Mouse (Mus musculus): ENCODE data around the gene Slc52a3. TPM values are rescaled to one million over a fixed set of nuclear protein-coding genes. Genes with fewer than 3 reads are reported as not detected.

Gene Slc52a3
- polyA plus RNA-seq, 1 experiment from 2014 or later = 1.7 TPM

DNA sequence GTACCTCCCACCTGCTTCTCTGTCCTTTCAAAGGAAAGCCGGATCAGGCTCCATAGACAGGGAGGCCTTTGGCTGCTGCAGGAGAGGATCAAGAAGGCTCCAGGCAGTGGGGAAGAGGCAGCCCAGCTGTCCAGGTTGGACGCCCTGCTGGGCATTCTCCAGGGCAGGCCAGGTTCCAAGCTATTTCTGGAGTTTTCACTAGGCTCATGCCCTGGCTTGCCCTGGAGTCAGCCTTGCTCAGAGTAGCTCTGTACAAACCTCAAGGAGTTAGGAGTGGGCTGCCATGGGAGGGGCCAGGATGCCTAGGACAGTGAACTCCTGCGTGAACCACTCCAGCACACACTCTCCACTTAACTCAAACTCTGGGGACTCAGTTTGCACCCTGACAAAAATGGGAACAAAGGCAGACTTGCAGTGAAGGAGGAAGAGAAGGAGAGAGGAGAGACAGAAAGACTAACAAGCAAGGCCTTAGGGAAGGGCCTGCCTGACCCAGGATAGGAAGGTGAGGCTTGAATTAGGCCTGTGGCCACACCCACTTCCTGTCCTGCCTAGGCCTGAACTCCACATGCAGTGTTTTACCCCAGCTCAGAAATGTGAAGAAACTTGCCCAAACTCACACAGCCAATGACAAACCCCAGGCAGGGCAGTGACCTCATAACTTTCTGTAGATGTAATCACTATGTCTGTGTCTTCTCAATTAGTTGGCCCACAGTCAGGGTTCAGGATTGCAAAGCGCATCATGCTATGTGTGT is 18.4 kb upstream of the Slc52a3 start:
- Histone ChIP-seq H3K27me3 (no peaks in the 10 kb centered on the region), H3K4me3 (no peak overlapping the region), H3K9ac (no peak overlapping the region), H3K4me2 (peak overlapping the region; percentile 2; the same call in 1 of the 2 replicates), H3K27ac (replicated peaks) (no peak overlapping the region), H3K4me1 (replicated peaks) (peaks cover 42% of the 10 kb centered on the region), H3K9me3 (no peaks in the 10 kb centered on the region), H3K36me3 (no peaks in the 10 kb centered on the region)
- WGBS = 85% methylated on average over 4 of the region's 4 CpGs
- no peak for ATAC-seq (ENCODE audit: low FRiP score, low read depth)

DNA sequence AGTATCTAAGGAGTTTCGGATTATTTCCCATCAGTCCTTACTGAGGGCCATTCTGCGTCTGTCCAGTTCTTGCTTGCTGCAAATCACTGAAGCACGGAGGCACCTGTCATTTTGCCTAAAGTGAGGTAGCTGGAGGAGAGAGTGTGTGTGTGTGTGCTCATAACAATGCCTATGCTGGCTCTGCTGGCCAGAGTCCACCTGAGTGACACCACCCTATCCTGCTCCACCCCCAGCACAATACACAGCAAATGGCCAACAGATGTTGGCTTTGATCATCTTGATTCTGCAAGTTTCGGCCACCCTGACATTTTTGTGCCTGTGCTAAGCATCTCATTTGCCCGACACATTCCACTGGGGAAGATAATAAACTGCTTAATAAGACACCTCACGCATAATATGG is 17.8 kb upstream of the Slc52a3 start:
- Histone ChIP-seq H3K4me1 (replicated peaks) (peaks cover 36% of the 10 kb centered on the region), H3K27ac (replicated peaks) (no peak overlapping the region), H3K36me3 (no peaks in the 10 kb centered on the region), H3K9ac (no peak overlapping the region), H3K27me3 (no peaks in the 10 kb centered on the region), H3K4me3 (no peak overlapping the region), H3K9me3 (no peaks in the 10 kb centered on the region), H3K4me2 (peak overlapping the region; percentile 84)
- ATAC-seq (ENCODE audit: low FRiP score, low read depth) = no peak
- WGBS = 60% methylated on average over 6 of the region's 6 CpGs

DNA sequence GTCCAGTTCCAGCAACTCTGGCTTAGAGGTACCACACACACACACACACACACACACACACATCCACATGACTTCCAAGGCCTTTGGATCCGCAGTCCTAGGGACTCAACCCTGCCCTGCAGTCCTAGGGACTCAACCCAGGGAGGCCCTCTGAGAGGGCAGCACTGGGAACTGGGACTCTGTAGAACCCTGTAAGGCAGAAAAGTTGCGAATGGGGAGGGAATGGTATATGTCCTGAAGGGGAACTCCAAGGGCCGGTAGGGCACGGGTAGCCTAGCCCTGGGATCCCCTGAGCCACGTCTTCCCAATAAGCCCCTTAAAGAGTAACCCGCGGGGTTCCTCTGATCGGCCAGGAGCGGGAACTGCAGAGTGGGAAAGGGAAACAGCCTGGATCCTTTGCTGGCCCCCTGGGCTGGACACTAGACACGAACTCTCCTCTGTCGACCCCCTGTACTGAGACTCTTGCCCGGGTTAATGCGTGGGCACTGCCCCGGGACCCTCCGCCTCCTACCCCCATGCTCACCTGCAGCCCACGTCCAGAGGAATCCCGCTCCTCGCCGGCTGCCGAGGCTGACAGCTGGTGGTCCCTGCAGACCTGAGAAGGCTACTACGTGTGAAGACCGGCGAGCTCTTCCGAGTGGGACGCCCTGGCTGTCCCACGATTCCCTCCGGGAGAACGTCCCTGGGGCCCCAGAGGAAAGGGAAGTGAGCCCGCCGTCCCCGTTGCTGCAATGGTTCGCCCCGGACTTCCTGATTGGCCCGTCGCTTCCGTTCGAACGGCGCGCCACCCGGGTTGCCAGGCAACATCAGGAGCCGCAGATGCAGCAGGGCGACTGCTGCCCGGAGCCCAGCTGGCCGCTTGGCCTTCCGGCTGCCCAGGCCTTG is 16.6 kb upstream of the Slc52a3 start, which contains the start of gene Fam110a:
Gene Fam110a (minus strand): TSS at position 750 of the 885 bp plus-strand sequence.
- no peaks in the 10 kb centered on the region for H3K9me3 ChIP-seq
- no peaks in the 10 kb centered on the region for H3K36me3 ChIP-seq
- 0% methylated on average over 46 of the region's 46 CpGs for WGBS
- peak within 1 kb of the TSS; percentile 54 for H3K4me3 ChIP-seq
- peak within 1 kb of the TSS; percentile 52 for H3K9ac ChIP-seq
- peak within 1 kb of the TSS; percentile 84 for H3K4me2 ChIP-seq
- ATAC-seq (ENCODE audit: low FRiP score, low read depth) = peak; percentile 92
- peak within 1 kb of the TSS; percentile 69 for H3K27ac ChIP-seq (replicated peaks)
- H3K4me1 ChIP-seq (replicated peaks) = peaks cover 29% of the 10 kb centered on the region
- no peaks in the 10 kb centered on the region for H3K27me3 ChIP-seq

DNA sequence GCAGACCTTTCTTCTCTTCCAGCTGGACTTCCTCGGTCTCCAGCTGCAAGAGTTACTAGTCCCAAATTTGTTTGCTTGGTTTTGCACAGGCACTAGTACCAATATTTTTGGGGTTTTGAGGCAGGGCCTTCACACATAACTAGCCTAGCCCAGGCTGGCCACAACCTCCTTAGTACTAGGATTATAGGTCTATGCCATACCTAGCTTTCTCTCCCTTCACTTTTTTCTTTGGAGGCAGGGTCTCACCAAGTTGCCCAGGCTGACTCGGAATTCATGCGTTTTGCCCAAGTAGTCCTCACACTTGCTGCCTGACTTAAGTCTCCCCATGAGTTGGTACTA is 16.0 kb upstream of the Slc52a3 start:
- 27% methylated on average over 3 of the region's 3 CpGs for WGBS
- Histone ChIP-seq H3K4me2 (peak overlapping the region; percentile 84), H3K9me3 (no peaks in the 10 kb centered on the region), H3K9ac (peak overlapping the region; percentile 52; the same call in 1 of the 2 replicates), H3K4me3 (peak overlapping the region; percentile 54), H3K27me3 (no peaks in the 10 kb centered on the region), H3K36me3 (no peaks in the 10 kb centered on the region), H3K27ac (replicated peaks) (peak overlapping the region; percentile 66), H3K4me1 (replicated peaks) (peaks cover 29% of the 10 kb centered on the region)
- ATAC-seq (ENCODE audit: low FRiP score, low read depth) = peak; percentile 28

DNA sequence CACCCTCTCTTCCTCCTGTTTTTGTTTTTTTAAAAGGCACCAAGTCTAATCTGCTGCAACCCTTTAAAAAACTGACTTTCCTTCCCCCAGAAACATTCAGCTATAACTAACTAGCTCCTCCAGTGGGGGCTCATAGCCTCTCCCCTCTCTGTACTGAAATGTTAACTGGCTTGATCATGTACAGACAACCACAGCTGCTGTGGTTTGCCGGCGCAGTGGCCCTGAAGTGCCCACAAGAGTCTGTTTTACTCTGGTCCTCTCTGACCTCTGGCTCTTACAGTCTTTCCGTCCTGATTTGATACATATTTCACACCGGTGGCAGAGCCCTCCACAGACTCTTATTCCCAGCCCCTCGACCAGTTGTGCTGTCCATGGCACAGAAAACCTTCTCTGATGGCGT is 15.0 kb upstream of the Slc52a3 start:
- Histone ChIP-seq H3K36me3 (no peaks in the 10 kb centered on the region), H3K4me2 (no peak overlapping the region), H3K27me3 (no peaks in the 10 kb centered on the region), H3K4me1 (replicated peaks) (peaks cover 29% of the 10 kb centered on the region), H3K9me3 (no peaks in the 10 kb centered on the region), H3K4me3 (no peak overlapping the region), H3K27ac (replicated peaks) (no peak overlapping the region), H3K9ac (no peak overlapping the region)
- no peak for ATAC-seq (ENCODE audit: low FRiP score, low read depth)
- 75% methylated on average over 6 of the region's 6 CpGs for WGBS

DNA sequence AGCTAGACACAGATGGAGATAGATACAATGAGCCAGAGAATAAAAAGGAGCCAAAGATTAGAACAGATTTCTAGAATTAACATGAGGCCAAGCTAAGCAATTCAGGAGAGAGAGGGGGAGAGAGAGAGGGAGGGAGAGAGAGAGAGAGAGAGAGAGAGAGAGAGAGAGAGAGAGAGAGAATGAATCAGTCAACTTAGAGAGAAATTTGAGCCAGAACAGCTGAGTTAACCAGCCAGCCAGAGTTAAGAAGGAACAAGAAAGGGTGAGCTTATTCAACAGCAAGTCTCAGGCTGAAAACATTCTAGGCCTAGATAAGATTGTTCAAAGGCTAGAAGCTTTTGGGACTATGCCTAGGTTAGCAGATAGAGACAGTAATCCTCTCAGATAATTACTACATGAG is 13.8 kb upstream of the Slc52a3 start:
- Histone ChIP-seq H3K9ac (no peak overlapping the region), H3K4me3 (no peak overlapping the region), H3K36me3 (no peaks in the 10 kb centered on the region), H3K27ac (replicated peaks) (no peak overlapping the region), H3K4me1 (replicated peaks) (peaks cover 27% of the 10 kb centered on the region), H3K27me3 (no peaks in the 10 kb centered on the region), H3K4me2 (no peak overlapping the region), H3K9me3 (no peaks in the 10 kb centered on the region)
- ATAC-seq (ENCODE audit: low FRiP score, low read depth) = no peak

DNA sequence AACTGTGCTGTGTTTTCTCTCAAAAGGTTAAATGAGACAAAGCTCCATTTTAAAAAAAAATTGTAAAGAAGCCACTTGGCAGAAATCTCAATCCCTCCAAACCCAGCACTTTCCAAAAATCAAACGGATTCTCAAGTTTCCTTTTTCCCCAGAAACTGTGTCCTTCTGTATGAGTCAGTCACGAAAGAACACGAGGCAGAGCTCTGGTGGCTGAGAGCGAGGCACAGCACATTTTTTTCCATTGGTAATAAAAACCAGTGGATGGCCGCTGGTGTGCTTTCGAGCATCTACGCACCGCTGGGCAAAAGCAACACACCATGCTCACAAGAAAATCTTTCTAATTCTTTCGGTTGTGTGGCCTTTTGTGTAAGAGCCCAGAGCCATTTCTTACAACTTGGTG is 12.3 kb upstream of the Slc52a3 start:
- no peak overlapping the region for H3K9ac ChIP-seq
- no peaks in the 10 kb centered on the region for H3K9me3 ChIP-seq
- H3K4me3 ChIP-seq = no peak overlapping the region
- 68% methylated on average over 9 of the region's 9 CpGs for WGBS
- H3K27ac ChIP-seq (replicated peaks) = no peak overlapping the region
- no peak overlapping the region for H3K4me2 ChIP-seq
- H3K36me3 ChIP-seq = no peaks in the 10 kb centered on the region
- H3K27me3 ChIP-seq = no peaks in the 10 kb centered on the region
- H3K4me1 ChIP-seq (replicated peaks) = peaks cover 13% of the 10 kb centered on the region
- no peak for ATAC-seq (ENCODE audit: low FRiP score, low read depth)

DNA sequence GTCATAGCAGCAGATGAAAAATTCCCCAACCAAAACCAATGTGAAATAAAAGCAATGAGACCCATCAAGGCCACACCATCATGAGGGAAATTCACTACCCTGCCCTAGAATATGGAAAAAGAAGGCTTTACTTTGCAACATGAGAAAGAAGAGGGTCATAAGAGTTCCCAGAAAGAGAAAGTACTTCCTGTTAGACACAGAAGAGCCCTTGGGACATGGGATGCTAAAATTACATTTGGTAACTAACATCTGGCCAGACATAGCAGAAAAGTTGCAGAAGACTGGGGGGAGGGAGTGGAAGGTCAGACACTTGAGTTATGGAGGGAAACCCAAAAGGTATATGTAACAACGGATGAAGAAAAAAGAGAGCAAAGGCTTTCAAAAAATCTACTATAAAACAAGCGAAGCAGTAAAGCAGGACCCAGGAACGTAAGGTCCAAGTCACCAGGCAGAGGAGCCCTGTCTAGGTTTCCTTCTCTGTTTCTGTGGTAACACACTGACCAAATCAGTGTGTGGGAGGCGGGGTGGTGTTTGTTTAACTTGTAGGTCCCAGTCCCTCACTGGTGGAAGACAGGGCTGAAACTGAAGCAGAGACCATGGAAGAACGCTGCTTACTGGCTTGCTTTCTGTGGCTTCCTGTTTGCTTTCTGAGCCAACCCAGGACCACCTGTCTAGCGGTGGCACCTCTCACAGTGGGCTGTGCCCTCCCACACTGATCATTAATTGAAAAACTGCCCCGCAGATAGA is 10.7 kb upstream of the Slc52a3 start:
- H3K9ac ChIP-seq = no peak overlapping the region
- no peak overlapping the region for H3K4me3 ChIP-seq
- no peaks in the 10 kb centered on the region for H3K9me3 ChIP-seq
- no peak overlapping the region for H3K4me2 ChIP-seq
- peaks cover 2% of the 10 kb centered on the region for H3K4me1 ChIP-seq (replicated peaks)
- ATAC-seq (ENCODE audit: low FRiP score, low read depth) = no peak
- no peaks in the 10 kb centered on the region for H3K36me3 ChIP-seq
- 70% methylated on average over 7 of the region's 7 CpGs for WGBS
- H3K27ac ChIP-seq (replicated peaks) = no peak overlapping the region
- no peaks in the 10 kb centered on the region for H3K27me3 ChIP-seq

DNA sequence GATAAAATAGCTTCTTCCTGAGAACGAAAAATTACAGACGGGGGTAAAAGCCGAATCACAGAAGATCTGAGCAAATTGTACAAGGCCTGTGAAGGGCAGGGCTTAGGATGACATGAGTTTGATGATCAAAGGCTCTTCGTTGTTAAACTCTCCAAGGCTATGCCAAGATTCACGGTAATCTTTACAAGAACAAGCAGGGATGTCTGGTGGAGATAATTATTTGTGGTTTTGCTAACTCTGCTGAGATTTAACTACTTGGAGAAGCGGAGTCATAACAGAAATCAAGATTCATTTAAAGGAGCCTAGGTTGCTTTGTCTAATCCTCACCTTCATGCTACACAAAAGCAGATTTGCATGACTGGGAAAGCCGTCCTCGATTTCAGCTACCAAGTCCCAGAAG is 9.4 kb upstream of the Slc52a3 start:
- 88% methylated on average over 8 of the region's 8 CpGs for WGBS
- Histone ChIP-seq H3K4me3 (no peak overlapping the region), H3K4me2 (no peak overlapping the region), H3K36me3 (no peaks in the 10 kb centered on the region), H3K9me3 (no peaks in the 10 kb centered on the region), H3K27me3 (no peaks in the 10 kb centered on the region), H3K9ac (no peak overlapping the region), H3K4me1 (replicated peaks) (0 out of 2 replicates have a peak, but pooled peaks cover 7% of the 10 kb centered on the region), H3K27ac (replicated peaks) (no peak overlapping the region)
- no peak for ATAC-seq (ENCODE audit: low FRiP score, low read depth)

DNA sequence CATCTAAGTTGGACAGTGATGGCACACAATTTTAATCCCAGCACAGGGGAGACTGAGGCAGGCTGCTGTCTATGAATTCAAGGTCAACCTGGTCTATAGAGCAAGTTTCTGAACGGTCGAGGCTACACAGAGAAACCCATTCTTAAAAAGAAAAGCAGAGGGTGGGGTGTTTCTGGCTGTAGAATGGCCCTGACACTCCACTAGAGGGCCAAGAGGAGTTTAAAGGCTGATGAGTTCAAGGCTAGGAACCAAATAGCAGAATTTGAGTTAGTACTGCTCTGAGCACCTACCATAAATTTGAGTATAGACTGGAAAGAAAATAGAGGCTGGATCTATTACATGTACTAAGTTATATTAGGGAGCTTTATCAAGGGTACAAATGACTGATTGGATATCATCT is 7.3 kb upstream of the Slc52a3 start:
- H3K4me1 ChIP-seq (replicated peaks) = 0 out of 2 replicates have a peak, but pooled peaks cover 7% of the 10 kb centered on the region
- WGBS = 69% methylated on average over 2 of the region's 2 CpGs

DNA sequence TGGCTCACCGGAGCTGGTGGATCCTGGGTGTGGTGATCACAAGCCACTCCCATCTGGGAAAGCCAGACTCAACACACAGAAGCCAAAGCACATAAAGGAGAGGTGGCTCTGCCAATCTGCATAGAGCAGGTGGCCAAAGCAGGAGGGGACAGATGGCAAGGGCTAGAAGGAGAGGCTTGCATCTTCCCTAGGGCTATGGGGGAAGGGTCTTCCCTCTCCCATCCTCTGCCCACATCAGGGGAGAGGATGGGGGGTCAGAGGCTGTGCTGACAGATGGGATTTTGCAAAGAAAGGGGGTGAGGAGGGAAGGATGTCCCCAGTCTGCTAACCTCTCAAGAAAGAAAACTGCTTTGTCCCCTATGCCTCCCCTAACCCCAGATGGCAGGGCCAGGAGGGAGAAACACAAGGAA is 5.3 kb upstream of the Slc52a3 start:
- ATAC-seq (ENCODE audit: low FRiP score, low read depth) = peak; percentile 67; the same call in 1 of the 2 replicates
- Histone ChIP-seq H3K4me1 (replicated peaks) (peaks cover 12% of the 10 kb centered on the region; the same call in 1 of the 2 replicates), H3K27me3 (peaks cover 11% of the 10 kb centered on the region), H3K27ac (replicated peaks) (no peak overlapping the region), H3K9me3 (no peaks in the 10 kb centered on the region), H3K4me3 (no peak overlapping the region), H3K9ac (no peak overlapping the region), H3K4me2 (no peak overlapping the region), H3K36me3 (no peaks in the 10 kb centered on the region)
- WGBS = 16% methylated on average over 1 of the region's 1 CpGs

More for the DNA sequence above, 7.3 kb upstream of the Slc52a3 start:
- Histone ChIP-seq H3K27ac (replicated peaks) (no peak overlapping the region), H3K4me2 (no peak overlapping the region), H3K9ac (no peak overlapping the region), H3K36me3 (no peaks in the 10 kb centered on the region), H3K4me3 (no peak overlapping the region), H3K27me3 (no peaks in the 10 kb centered on the region), H3K9me3 (no peaks in the 10 kb centered on the region)
- ATAC-seq (ENCODE audit: low FRiP score, low read depth) = no peak
